In genomic region chr7:49540181-49540580, GRCm38 (mm10) we compare ENCODE assay signal across 27 mouse cellular contexts.
A peak's percentile ranks its signal among the peaks of the same experiment; 100 is the strongest.
DNase-seq lines count a peak whose midpoint lies in the region; ATAC-seq and TF ChIP-seq lines count a peak whose summit lies in the region.
"Had no signal": no experiment of that assay in that cellular context is flagged by ENCODE, and none has a peak within 500 bp of the region (broad histone marks: within the 10 kb centered on the region; RNA-seq: fewer than 3 reads in every experiment).

No protein-coding gene starts in this region.

- no peak for TF ChIP-seq CTCF in lung, adult 2 months (IDR thresholded peaks at IDR 0.05; ENCODE audit: insufficient read depth, low read length)

- no peak for DNase-seq in kidney, adult 18-20 months
- DNase-seq in right cerebral cortex, adult 18-20 months = peak; percentile 43
- DNase-seq in right cerebral cortex, postnatal 10 days (ENCODE audit: low spot score in 2 of 2) = no peak
- no peak for DNase-seq in lung, adult 2 months
- DNase-seq: adrenal gland, postnatal 36 days; B cell, adult 2 months; cerebellum, adult 11 months; cerebellum, adult 9-11 months; forebrain, postnatal 0 days; heart, postnatal 14 days; kidney, adult 8-10 months; liver, postnatal 0 days; lung, postnatal 10 days had no signal

- peaks cover 42% of the 10 kb centered on the region for H3K36me3 ChIP-seq in heart, embryonic 13.5 days
- H3K36me3 ChIP-seq in heart, embryonic 12.5 days = peaks cover 29% of the 10 kb centered on the region
- peaks cover 17% of the 10 kb centered on the region for H3K36me3 ChIP-seq in kidney, embryonic 16.5 days (ENCODE audit: insufficient read depth, low read length)
- H3K36me3 ChIP-seq in neural tube, embryonic 14.5 days (ENCODE audit: control insufficient read depth, insufficient read depth, low read length) = no peaks in the 10 kb centered on the region
- H3K36me3 ChIP-seq: G1E; limb, embryonic 12.5 days had no signal

- no peak overlapping the region; the same call in 1 of the 2 replicates for H3K27ac ChIP-seq in heart, embryonic 13.5 days (replicated peaks)
- no peak overlapping the region for H3K27ac ChIP-seq in heart, embryonic 12.5 days (ENCODE audit: poor library complexity, severe bottlenecking)
- peak overlapping the region; percentile 45 for H3K27ac ChIP-seq in kidney, embryonic 16.5 days (ENCODE audit: low read length)
- no peak overlapping the region for H3K27ac ChIP-seq in neural tube, embryonic 14.5 days (ENCODE audit: low read depth, low read length)
- H3K27ac ChIP-seq: embryonic facial prominence, embryonic 10.5 days; limb, embryonic 12.5 days; midbrain, embryonic 10.5 days; stomach, embryonic 15.5 days had no signal

- WGBS in heart, embryonic 13.5 days = 80% methylated on average over 9 of the region's 9 CpGs
- 77% methylated on average over 9 of the region's 9 CpGs for WGBS in heart, embryonic 12.5 days
- 56% methylated on average over 9 of the region's 9 CpGs for WGBS in kidney, embryonic 16.5 days
- WGBS in neural tube, embryonic 14.5 days = 63% methylated on average over 9 of the region's 9 CpGs
- 89% methylated on average over 9 of the region's 9 CpGs for WGBS in lung, adult 2 months

- TF ChIP-seq POLR2A in lung, adult 2 months (IDR thresholded peaks at IDR 0.05; ENCODE audit: borderline replicate concordance, extremely low read depth, low read depth, low read length) = no peak

- no peak overlapping the region for H3K4me3 ChIP-seq in heart, embryonic 13.5 days
- H3K4me3 ChIP-seq in heart, embryonic 12.5 days = no peak overlapping the region
- no peak overlapping the region for H3K4me3 ChIP-seq in kidney, embryonic 16.5 days (ENCODE audit: low read length)
- H3K4me3 ChIP-seq in neural tube, embryonic 14.5 days (ENCODE audit: low read depth, low read length) = no peak overlapping the region
- H3K4me3 ChIP-seq in lung, adult 2 months (replicated peaks; ENCODE audit: extremely low read depth, low read depth, low read length) = no peak overlapping the region
- H3K4me3 ChIP-seq: embryonic facial prominence, embryonic 10.5 days; limb, embryonic 12.5 days; midbrain, embryonic 10.5 days; myocyte; stomach, embryonic 15.5 days had no signal

- H3K27me3 ChIP-seq in heart, embryonic 13.5 days (replicated peaks) = no peaks in the 10 kb centered on the region
- H3K27me3 ChIP-seq in heart, embryonic 12.5 days (replicated peaks) = no peaks in the 10 kb centered on the region
- H3K27me3 ChIP-seq in kidney, embryonic 16.5 days (ENCODE audit: insufficient read depth, low read length) = no peaks in the 10 kb centered on the region
- no peaks in the 10 kb centered on the region for H3K27me3 ChIP-seq in neural tube, embryonic 14.5 days (ENCODE audit: control insufficient read depth, insufficient read depth, low read length)
- H3K27me3 ChIP-seq: limb, embryonic 12.5 days; Patski; stomach, embryonic 15.5 days had no signal

- H3K9me3 ChIP-seq in heart, embryonic 13.5 days = no peaks in the 10 kb centered on the region
- no peaks in the 10 kb centered on the region for H3K9me3 ChIP-seq in heart, embryonic 12.5 days (replicated peaks)
- no peaks in the 10 kb centered on the region for H3K9me3 ChIP-seq in kidney, embryonic 16.5 days (ENCODE audit: low read length)
- no peaks in the 10 kb centered on the region for H3K9me3 ChIP-seq in neural tube, embryonic 14.5 days (ENCODE audit: control insufficient read depth, low read length)
- H3K9me3 ChIP-seq: embryonic facial prominence, embryonic 10.5 days; limb, embryonic 12.5 days; midbrain, embryonic 10.5 days; stomach, embryonic 15.5 days had no signal

- peaks cover 64% of the 10 kb centered on the region for H3K4me1 ChIP-seq in heart, embryonic 13.5 days
- peaks cover 61% of the 10 kb centered on the region for H3K4me1 ChIP-seq in heart, embryonic 12.5 days (replicated peaks)
- peaks cover 38% of the 10 kb centered on the region for H3K4me1 ChIP-seq in kidney, embryonic 16.5 days (ENCODE audit: insufficient read depth, low read length)
- H3K4me1 ChIP-seq in neural tube, embryonic 14.5 days (ENCODE audit: control insufficient read depth, insufficient read depth, low read length) = peaks cover 2% of the 10 kb centered on the region; the same call in 1 of the 2 replicates
- no peaks in the 10 kb centered on the region for H3K4me1 ChIP-seq in lung, adult 2 months (ENCODE audit: control insufficient read depth, insufficient read depth, low read length)
- H3K4me1 ChIP-seq: limb, embryonic 12.5 days had no signal

- no peak for ATAC-seq in heart, embryonic 13.5 days (ENCODE audit: extremely low read depth, insufficient number of reproducible peaks, low FRiP score, low TSS enrichment)
- no peak for ATAC-seq in heart, embryonic 12.5 days (ENCODE audit: insufficient number of reproducible peaks, low FRiP score)
- peak; percentile 74 for ATAC-seq in kidney, embryonic 16.5 days (ENCODE audit: low FRiP score, low TSS enrichment)
- peak; percentile 35; the same call in 1 of the 2 replicates for ATAC-seq in neural tube, embryonic 14.5 days (ENCODE audit: low read depth)
- ATAC-seq: forebrain, postnatal 0 days; inflammation-experienced regulatory T-cells, adult 6 months; liver, postnatal 0 days; midbrain, embryonic 16.5 days; Patski had no signal

- H3K9ac ChIP-seq in heart, embryonic 13.5 days = peak overlapping the region; percentile 24; the same call in 1 of the 2 replicates
- H3K9ac ChIP-seq in heart, embryonic 12.5 days = no peak overlapping the region
- no peak overlapping the region for H3K9ac ChIP-seq in kidney, embryonic 16.5 days (replicated peaks; ENCODE audit: low read length)
- no peak overlapping the region for H3K9ac ChIP-seq in neural tube, embryonic 14.5 days (replicated peaks; ENCODE audit: low read depth, low read length)
- H3K9ac ChIP-seq: forebrain, postnatal 0 days; limb, embryonic 12.5 days; liver, postnatal 0 days; stomach, embryonic 15.5 days had no signal

- H3K4me2 ChIP-seq in heart, embryonic 13.5 days = no peak overlapping the region
- H3K4me2 ChIP-seq in heart, embryonic 12.5 days = no peak overlapping the region
- H3K4me2 ChIP-seq in kidney, embryonic 16.5 days (replicated peaks; ENCODE audit: low read depth, low read length) = no peak overlapping the region
- no peak overlapping the region for H3K4me2 ChIP-seq in neural tube, embryonic 14.5 days (ENCODE audit: low read depth, low read length)
- H3K4me2 ChIP-seq: limb, embryonic 12.5 days; liver, embryonic 11.5 days; stomach, embryonic 15.5 days had no signal

Comparison
In these comparisons a context has a peak if more than half of its experiments do, and no peak if none do; other contexts are left out.
1. ATAC-seq: peak in kidney, embryonic 16.5 days (single experiment) and neural tube, embryonic 14.5 days (single experiment); none in heart, embryonic 13.5 days (single experiment) and heart, embryonic 12.5 days (single experiment).